Mouse (Mus musculus) right cerebral cortex, adult 18-20 months (tissue): Measurements from ENCODE around the gene Whamm.

ENCODE experiments used
- DNase-seq: peaks from one replicate; pipeline ENCODE4 v3.0.0; 2022; ENCODE audit warnings: mixed read lengths

The Whamm gene

DNA sequence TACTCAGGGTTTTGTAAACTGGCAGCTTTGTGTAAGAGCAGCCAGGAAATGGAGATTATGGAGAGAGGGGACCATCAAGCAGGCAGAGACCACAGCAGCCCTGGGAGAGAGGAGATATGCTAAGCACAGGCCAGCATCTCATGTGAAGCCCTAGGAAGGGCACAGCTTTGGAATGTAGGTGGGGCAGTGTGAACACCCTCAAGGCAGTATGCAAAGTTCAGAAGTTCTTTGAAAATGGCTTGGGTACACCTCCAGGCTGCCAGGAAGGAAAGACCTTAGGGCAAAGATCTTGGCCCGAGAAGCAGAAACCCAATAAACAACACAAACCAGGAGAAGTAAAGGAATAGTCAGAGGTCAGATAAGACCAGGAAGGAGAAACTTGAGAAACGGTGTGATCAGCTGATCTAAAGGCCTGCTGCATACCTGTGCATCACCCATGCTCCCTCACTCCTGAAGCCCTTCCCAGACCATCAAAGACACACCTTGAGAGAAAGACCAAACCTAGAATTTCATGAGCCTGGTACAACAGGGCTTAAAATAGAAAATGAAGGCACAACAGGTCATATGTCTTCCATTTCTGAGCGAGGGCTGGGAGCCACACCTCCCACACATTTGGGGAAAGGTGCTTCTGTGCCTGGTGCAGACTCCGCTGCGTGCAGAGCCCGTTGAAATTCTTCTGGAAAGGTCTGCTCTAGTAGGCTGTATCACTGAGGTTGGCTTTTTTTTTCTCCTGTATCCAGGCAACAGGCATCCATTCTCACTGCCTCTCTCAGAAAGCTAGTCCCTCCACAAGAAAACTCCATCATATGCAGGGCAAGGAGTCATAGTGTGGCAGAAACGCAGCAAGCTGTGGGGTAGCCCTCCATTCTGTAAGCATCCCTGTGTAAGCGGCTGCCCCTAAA is 28.6 kb downstream of the Whamm start:
- DNase-seq = peak; percentile 38

DNA sequence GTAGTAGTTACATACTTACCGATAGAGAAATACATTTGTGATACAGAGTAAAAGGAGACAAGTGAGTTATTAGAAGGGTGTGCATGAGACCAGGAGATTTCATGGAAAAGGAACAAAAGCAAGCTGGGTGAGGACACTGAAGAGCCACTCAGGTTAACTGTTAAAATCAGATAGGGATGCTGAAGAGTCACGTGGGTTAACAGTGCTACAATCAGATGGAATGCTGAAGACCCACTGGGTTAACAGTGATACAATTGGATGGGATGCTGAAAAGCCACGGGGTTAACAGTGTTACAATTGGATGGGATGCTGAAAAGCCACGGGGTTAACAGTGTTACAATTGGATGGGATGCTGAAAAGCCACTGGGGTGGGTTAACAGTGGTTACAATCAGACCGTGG is 33.9 kb downstream of the Whamm start:
- no peak for DNase-seq

- DNase-seq = no peak
These were observed 34.4 kb downstream of the Whamm start for GRCm38 (mm10) chr7:81605489-81605888.

DNA sequence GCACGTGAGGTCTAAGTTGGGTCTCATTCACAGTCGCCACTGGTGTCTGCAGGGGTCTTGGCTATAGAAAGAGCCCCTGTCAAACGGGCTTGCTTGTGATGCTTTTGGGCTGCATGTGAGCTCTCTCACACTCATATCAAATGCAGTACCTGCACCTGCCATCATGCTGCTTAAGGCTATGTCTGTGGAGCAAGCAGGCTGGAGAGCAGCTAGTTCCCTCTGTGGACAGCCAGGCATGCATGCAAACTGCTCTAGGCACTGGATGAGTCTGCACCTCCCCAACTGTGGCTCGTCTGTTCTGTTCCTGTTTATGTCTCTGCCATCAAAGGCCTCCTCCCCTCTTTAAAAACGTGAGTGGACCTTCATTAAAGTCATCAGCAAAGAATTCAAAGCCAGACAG is 35.4 kb downstream of the Whamm start:
- DNase-seq = no peak

DNA sequence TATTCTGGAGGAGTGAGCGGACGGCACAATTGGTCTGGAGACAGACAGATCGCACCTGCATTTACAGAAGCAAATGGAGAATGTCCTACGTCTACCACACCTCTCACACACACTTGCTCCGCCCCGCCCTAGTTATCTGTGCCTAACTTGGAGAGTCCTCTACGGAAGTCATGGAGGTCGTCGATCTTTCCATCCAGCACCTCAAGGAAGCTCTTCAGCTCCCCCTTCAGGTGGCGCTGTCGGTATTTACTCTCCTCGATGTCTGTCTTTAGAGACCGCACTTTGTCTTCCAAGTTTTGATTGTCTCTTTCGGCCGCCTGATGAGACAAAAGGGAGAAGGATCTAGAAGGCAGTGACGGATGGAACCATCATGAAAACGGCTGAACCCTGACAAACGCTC is 39.1 kb downstream of the Whamm start:
- DNase-seq = no peak

- no peak for DNase-seq
These were observed 42.0 kb downstream of the Whamm start for GRCm38 (mm10) chr7:81612856-81613635.

DNA sequence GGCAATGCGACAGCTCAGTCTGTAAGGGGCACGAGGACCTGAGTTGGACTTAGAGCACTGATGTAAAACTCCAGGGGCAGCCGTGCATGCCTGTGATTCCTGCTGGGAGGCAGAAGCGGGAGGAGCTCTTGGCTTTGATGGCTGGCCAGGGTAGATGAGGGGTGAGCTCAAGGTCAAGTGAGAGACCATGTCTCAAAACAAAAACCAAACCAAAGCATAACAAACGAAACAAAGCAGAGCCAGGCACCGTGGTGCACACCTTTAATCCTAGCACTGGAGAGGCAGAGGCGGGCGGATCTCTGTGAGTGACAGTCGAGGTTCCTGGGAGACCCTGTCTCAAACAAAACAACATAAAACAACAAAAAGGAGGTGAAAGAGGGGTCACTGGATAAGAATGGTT is 44.0 kb downstream of the Whamm start:
- DNase-seq = no peak

- DNase-seq = no peak
These were observed 51.7 kb downstream of the Whamm start for GRCm38 (mm10) chr7:81622793-81623192.

GRCm38 (mm10) chr7:81623767-81624166 is 52.7 kb downstream of the Whamm start:
- DNase-seq = no peak

DNA sequence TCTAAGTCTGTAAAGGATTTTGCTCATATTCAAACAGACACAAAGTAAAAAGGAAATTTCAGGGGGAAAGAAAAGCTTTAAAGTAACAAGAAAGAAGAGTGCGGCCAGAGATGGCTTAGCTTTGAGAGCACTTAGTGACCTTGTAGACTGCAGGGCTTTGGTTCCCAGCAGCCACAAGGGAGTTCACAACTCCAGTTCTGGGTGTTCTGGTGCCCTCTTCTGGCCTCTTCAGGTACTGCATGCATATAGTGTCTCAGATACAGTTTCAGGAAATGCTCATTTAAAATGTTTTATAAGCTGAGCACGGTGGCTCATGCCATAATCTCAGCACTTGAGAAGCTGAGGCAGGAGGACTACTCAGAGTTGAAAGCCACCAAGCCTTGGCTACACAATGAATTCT is 55.4 kb downstream of the Whamm start:
- DNase-seq = no peak

GRCm38 (mm10) chr7:81631261-81631660 is 60.2 kb downstream of the Whamm start:
- DNase-seq = peak; percentile 29

- DNase-seq = no peak
These were observed 61.5 kb downstream of the Whamm start for GRCm38 (mm10) chr7:81632586-81632985.

DNA sequence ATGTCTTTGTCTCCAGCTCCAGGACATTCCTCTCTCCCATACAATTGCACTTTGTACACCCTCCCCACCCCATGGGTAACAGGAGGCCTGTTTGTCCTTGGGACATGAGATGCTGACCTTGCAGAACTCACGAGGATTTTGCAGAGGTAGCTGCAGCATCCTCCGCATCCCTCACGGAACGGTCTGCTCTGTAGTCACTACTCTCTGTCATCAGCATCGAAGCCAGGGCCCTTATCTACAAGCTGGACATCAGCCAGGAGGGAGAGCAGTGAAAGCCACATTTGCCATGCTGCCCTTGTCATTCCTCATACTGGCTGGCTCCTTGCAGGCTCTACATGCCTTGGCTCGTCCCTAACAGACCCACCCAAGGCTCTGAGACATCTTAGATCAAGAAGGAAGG is 70.0 kb downstream of the Whamm start:
- no peak for DNase-seq

DNA sequence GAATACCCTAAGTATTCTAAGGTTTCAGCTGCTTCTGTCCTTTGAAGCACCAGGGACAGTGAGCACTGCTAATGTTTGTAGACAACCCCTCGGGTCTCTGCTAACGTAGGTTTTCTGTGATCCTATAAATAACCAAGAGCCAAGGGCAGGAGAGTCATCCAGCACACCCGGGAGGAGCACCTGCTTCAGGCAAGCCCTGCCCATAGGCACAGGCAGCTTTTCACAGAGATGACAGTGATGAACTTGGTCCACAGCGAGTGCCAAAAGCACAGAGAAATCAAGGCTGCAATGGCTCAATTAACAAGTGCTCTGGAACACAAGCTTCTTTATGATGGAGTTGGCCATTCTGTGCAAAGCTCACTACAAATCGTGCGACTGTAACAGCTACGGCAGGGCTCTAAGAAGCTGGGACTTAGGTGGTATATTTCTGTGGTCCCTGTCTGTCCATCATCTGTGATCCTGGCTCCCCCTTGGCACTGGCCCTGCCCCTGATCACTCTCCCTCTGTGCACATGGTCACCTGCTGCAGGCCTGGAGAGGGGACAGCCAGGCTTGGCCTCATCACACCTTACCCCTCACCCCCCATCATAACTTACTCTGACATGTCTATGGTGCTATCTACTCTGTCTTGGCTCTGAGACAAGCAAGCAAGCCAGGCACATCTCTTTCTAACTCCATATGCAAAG is 73.6 kb downstream of the Whamm start:
- DNase-seq = no peak
